Mouse (Mus musculus): Measurements from ENCODE around the gene Comp. TPM values are rescaled to one million over a fixed set of nuclear protein-coding genes. Genes with fewer than 3 reads are reported as not detected.
A peak's percentile ranks its signal among the peaks of the same experiment; 100 is the strongest.

Gene Comp
- polyA plus RNA-seq, 1 experiment from 2014 or later: 0.77 TPM

DNA sequence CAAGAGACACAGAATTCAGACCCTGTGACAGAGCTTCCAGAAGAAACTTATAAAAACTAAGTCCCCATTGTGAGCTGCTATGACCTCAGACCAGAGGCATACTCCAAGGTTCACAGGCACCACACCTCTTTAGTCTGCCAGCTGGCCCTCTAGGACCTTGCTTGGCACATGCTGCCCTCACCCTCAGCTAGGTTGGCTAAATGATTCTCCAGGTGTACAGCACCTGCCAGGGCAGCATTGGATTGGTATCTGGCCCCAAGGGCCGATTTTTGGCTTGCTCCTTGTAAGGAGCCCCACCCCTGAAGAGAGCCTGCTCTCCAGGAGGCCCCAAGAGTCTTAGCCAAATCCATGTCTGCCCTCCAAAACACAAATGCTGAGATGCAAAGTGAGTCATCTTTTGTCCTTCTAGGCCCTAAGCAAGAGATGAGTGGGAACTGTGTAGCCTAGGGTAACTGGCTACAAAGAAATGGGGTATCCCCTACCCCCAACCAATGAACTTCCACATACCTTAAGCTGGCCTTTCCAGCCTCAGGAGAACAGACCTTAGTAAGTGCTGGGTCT is 25.4 kb upstream of the Comp start:
- Histone ChIP-seq H3K9me3 (ENCODE audit: control insufficient read depth, low read length) (no peaks in the 10 kb centered on the region), H3K27me3 (replicated peaks; ENCODE audit: control insufficient read depth, insufficient read depth, low read length) (no peaks in the 10 kb centered on the region), H3K4me3 (ENCODE audit: low read depth, low read length) (no peak overlapping the region), H3K36me3 (ENCODE audit: control insufficient read depth, insufficient read depth, low read length) (peaks cover 45% of the 10 kb centered on the region), H3K4me1 (replicated peaks; ENCODE audit: control insufficient read depth, insufficient read depth, low read length) (peaks cover 24% of the 10 kb centered on the region), H3K9ac (ENCODE audit: low read length) (no peak overlapping the region), H3K27ac (ENCODE audit: low read depth) (no peak overlapping the region), H3K4me2 (ENCODE audit: low read length) (no peak overlapping the region)
- DNase-seq (ENCODE audit: low spot score) (no peak), ATAC-seq (replicated peaks; ENCODE audit: low FRiP score, low TSS enrichment, low read depth) (no peak)
- 92% methylated on average over 1 of the region's 1 CpGs for WGBS

DNA sequence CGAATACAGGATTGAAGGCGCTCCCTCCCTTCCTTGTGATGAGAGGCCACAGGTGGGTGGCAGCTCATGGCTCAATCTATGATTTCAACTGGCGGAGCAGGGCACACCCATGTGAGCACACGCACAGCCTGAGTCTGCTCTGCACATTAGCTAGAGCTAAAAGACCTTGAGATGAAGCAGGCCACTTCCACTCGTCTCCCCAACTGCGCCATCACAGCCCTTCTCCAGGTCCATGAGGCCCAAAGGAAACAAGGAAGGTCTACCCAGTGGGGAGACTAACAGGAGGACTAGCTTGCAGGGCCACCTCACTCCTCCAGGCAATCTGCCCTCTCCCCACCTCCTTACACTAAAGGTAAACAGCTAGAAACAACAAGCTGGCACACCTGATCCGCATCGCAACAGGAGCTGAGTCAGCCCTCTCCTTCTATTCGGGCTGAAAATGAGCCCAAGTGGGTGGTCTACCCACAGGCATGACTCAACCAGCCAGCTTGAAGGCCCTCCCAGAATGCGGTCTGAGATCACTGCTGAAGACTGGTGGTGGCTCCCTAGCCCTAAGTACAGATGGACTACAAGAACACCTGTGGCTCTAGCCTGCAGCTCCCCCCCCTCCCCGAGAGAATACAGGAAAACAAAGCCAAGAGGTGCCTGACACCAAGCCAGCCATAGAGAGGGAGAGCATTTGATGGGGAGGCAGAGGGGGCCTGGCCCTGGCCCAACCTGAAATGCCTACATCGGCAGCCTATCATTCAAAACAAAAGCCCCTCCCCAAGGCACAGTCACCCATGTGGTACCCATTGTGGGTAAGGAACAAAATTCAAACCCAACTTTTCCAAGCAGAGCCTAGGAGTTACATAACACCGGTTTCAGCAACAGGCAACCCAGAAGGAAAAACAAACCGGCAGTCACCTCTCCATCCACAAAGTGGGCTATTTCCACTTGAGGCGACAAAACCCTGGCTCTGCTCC is 22.0 kb upstream of the Comp start:
- H3K4me3 ChIP-seq (ENCODE audit: low read depth, low read length): peak overlapping the region; percentile 99
- H3K9me3 ChIP-seq (ENCODE audit: control insufficient read depth, low read length): no peaks in the 10 kb centered on the region
- no peak for DNase-seq (ENCODE audit: low spot score)
- 42% methylated on average over 15 of the region's 15 CpGs for WGBS
- H3K4me1 ChIP-seq (replicated peaks; ENCODE audit: control insufficient read depth, insufficient read depth, low read length): peaks cover 31% of the 10 kb centered on the region
- H3K4me2 ChIP-seq (ENCODE audit: low read length): peak overlapping the region; percentile 100
- ATAC-seq (replicated peaks; ENCODE audit: low FRiP score, low TSS enrichment, low read depth): no peak
- no peaks in the 10 kb centered on the region for H3K27me3 ChIP-seq (replicated peaks; ENCODE audit: control insufficient read depth, insufficient read depth, low read length)
- no peak overlapping the region for H3K27ac ChIP-seq (ENCODE audit: low read depth)
- peak overlapping the region; percentile 96 for H3K9ac ChIP-seq (ENCODE audit: low read length)
- peaks cover 33% of the 10 kb centered on the region for H3K36me3 ChIP-seq (ENCODE audit: control insufficient read depth, insufficient read depth, low read length)

- 20% methylated on average over 3 of the region's 3 CpGs for WGBS
- H3K36me3 ChIP-seq (ENCODE audit: control insufficient read depth, insufficient read depth, low read length): peaks cover 28% of the 10 kb centered on the region
- ATAC-seq (replicated peaks; ENCODE audit: low FRiP score, low TSS enrichment, low read depth) (no peak), DNase-seq (ENCODE audit: low spot score) (no peak)
- peak overlapping the region; percentile 99 for H3K4me3 ChIP-seq (ENCODE audit: low read depth, low read length)
- H3K4me1 ChIP-seq (replicated peaks; ENCODE audit: control insufficient read depth, insufficient read depth, low read length): peaks cover 31% of the 10 kb centered on the region
- no peak overlapping the region for H3K27ac ChIP-seq (ENCODE audit: low read depth)
- peak overlapping the region; percentile 100 for H3K4me2 ChIP-seq (ENCODE audit: low read length)
- no peaks in the 10 kb centered on the region for H3K27me3 ChIP-seq (replicated peaks; ENCODE audit: control insufficient read depth, insufficient read depth, low read length)
- peak overlapping the region; percentile 96 for H3K9ac ChIP-seq (ENCODE audit: low read length)
- H3K9me3 ChIP-seq (ENCODE audit: control insufficient read depth, low read length): no peaks in the 10 kb centered on the region
These were observed 21.4 kb upstream of the Comp start for GRCm38 (mm10) chr8:70352000-70352384.

- H3K4me3 ChIP-seq (ENCODE audit: low read depth, low read length): peak overlapping the region; percentile 99
- DNase-seq (ENCODE audit: low spot score): no peak
- H3K27me3 ChIP-seq (replicated peaks; ENCODE audit: control insufficient read depth, insufficient read depth, low read length): no peaks in the 10 kb centered on the region
- H3K4me1 ChIP-seq (replicated peaks; ENCODE audit: control insufficient read depth, insufficient read depth, low read length): peaks cover 31% of the 10 kb centered on the region
- no peaks in the 10 kb centered on the region for H3K9me3 ChIP-seq (ENCODE audit: control insufficient read depth, low read length)
- under 1% methylated on average over 46 of the region's 64 CpGs for WGBS
- peak overlapping the region; percentile 100 for H3K4me2 ChIP-seq (ENCODE audit: low read length)
- peaks cover 26% of the 10 kb centered on the region for H3K36me3 ChIP-seq (ENCODE audit: control insufficient read depth, insufficient read depth, low read length)
- H3K9ac ChIP-seq (ENCODE audit: low read length): peak overlapping the region; percentile 96
- peak overlapping the region; percentile 86 for H3K27ac ChIP-seq (ENCODE audit: low read depth)
- ATAC-seq (replicated peaks; ENCODE audit: low FRiP score, low TSS enrichment, low read depth): peak; percentile 63
These were observed 20.7 kb upstream of the Comp start for GRCm38 (mm10) chr8:70352657-70353151.

DNA sequence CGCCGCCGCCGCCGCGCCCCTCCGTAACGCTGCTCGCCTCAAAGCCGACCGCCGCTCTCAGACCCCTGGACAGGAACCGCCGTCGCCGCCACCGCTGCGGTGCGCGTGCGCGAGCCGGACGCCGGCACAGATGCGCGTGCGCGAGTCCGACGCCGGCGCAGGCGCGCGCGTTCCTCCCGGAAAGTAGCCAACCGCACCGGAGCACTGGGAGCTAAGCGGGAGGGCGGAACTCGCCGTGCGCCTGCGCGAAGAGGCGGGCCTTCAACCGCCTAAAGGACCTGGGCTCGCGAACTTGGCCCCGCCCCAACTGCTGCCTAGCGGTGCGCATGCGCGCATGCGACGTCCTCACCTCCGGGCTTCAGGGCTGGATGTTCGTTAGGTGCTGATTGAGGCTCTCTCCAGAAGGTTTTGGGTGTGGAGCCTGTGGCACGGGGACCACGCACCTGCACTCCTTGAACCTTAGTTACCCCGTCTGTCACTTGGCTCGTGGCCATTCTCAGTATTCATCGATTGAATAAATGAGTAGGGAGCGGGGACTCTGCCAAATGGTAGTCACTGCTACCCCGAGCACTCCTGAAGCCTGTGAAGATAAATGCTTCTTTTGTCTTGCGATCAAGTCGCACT is 20.1 kb upstream of the Comp start, which contains the start of gene Upf1:
Gene Upf1 (minus strand): TSS at position 85 of the 624 bp plus-strand sequence.
- H3K4me2 ChIP-seq (ENCODE audit: low read length): peak within 1 kb of the TSS; percentile 100
- no peaks in the 10 kb centered on the region for H3K27me3 ChIP-seq (replicated peaks; ENCODE audit: control insufficient read depth, insufficient read depth, low read length)
- peak within 1 kb of the TSS; percentile 86 for H3K27ac ChIP-seq (ENCODE audit: low read depth)
- peaks cover 20% of the 10 kb centered on the region for H3K36me3 ChIP-seq (ENCODE audit: control insufficient read depth, insufficient read depth, low read length)
- H3K4me3 ChIP-seq (ENCODE audit: low read depth, low read length): peak within 1 kb of the TSS; percentile 99
- ATAC-seq (replicated peaks; ENCODE audit: low FRiP score, low TSS enrichment, low read depth) (peak; percentile 89), DNase-seq (ENCODE audit: low spot score) (peak; percentile 98)
- H3K9ac ChIP-seq (ENCODE audit: low read length): peak within 1 kb of the TSS; percentile 96
- H3K4me1 ChIP-seq (replicated peaks; ENCODE audit: control insufficient read depth, insufficient read depth, low read length): peaks cover 31% of the 10 kb centered on the region
- under 1% methylated on average over 51 of the region's 69 CpGs for WGBS
- no peaks in the 10 kb centered on the region for H3K9me3 ChIP-seq (ENCODE audit: control insufficient read depth, low read length)

GRCm38 (mm10) chr8:70354004-70354403 is 19.4 kb upstream of the Comp start:
- H3K9me3 ChIP-seq (ENCODE audit: control insufficient read depth, low read length): no peaks in the 10 kb centered on the region
- peak overlapping the region; percentile 99; the same call in 1 of the 2 replicates for H3K4me3 ChIP-seq (ENCODE audit: low read depth, low read length)
- peak overlapping the region; percentile 82 for H3K4me2 ChIP-seq (ENCODE audit: low read length)
- ATAC-seq (replicated peaks; ENCODE audit: low FRiP score, low TSS enrichment, low read depth) (no peak), DNase-seq (ENCODE audit: low spot score) (no peak)
- peaks cover 28% of the 10 kb centered on the region for H3K4me1 ChIP-seq (replicated peaks; ENCODE audit: control insufficient read depth, insufficient read depth, low read length)
- peak overlapping the region; percentile 53 for H3K9ac ChIP-seq (ENCODE audit: low read length)
- peaks cover 14% of the 10 kb centered on the region for H3K36me3 ChIP-seq (ENCODE audit: control insufficient read depth, insufficient read depth, low read length)
- no peaks in the 10 kb centered on the region for H3K27me3 ChIP-seq (replicated peaks; ENCODE audit: control insufficient read depth, insufficient read depth, low read length)
- WGBS: 58% methylated on average over 4 of the region's 4 CpGs
- H3K27ac ChIP-seq (ENCODE audit: low read depth): peak overlapping the region; percentile 59; the same call in 1 of the 2 replicates

GRCm38 (mm10) chr8:70356111-70356510 is 17.2 kb upstream of the Comp start:
- no peak overlapping the region for H3K27ac ChIP-seq (ENCODE audit: low read depth)
- no peak overlapping the region for H3K4me3 ChIP-seq (ENCODE audit: low read depth, low read length)
- no peak overlapping the region for H3K9ac ChIP-seq (ENCODE audit: low read length)
- 85% methylated on average over 1 of the region's 1 CpGs for WGBS
- H3K36me3 ChIP-seq (ENCODE audit: control insufficient read depth, insufficient read depth, low read length): no peaks in the 10 kb centered on the region
- no peaks in the 10 kb centered on the region for H3K27me3 ChIP-seq (replicated peaks; ENCODE audit: control insufficient read depth, insufficient read depth, low read length)
- peaks cover 19% of the 10 kb centered on the region for H3K4me1 ChIP-seq (replicated peaks; ENCODE audit: control insufficient read depth, insufficient read depth, low read length)
- DNase-seq (ENCODE audit: low spot score) (no peak), ATAC-seq (replicated peaks; ENCODE audit: low FRiP score, low TSS enrichment, low read depth) (no peak)
- no peak overlapping the region for H3K4me2 ChIP-seq (ENCODE audit: low read length)
- no peaks in the 10 kb centered on the region for H3K9me3 ChIP-seq (ENCODE audit: control insufficient read depth, low read length)

DNA sequence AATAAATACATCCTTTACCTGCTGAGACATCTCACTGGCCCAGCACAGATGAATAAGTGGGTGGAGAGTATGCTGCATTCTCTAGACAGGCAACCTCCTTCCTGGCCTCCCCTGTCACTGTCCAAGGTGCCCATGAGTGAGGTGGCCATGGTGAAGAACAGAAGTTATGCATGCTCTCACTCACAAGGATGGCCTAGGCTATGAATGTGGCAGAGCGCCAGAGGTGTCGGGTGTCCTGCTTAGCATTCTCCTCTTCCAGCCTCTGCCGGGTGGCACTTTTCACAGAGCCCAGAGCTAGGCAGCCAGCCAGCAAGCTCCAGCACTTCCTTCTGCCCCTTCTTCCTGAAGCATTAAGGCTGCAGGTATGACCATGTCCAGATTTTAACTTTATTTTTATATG is 13.9 kb upstream of the Comp start:
- H3K27ac ChIP-seq (ENCODE audit: low read depth): no peak overlapping the region
- ATAC-seq (replicated peaks; ENCODE audit: low FRiP score, low TSS enrichment, low read depth) (no peak), DNase-seq (ENCODE audit: low spot score) (no peak)
- H3K4me1 ChIP-seq (replicated peaks; ENCODE audit: control insufficient read depth, insufficient read depth, low read length): no peaks in the 10 kb centered on the region
- H3K27me3 ChIP-seq (replicated peaks; ENCODE audit: control insufficient read depth, insufficient read depth, low read length): no peaks in the 10 kb centered on the region
- H3K9me3 ChIP-seq (ENCODE audit: control insufficient read depth, low read length): no peaks in the 10 kb centered on the region
- no peak overlapping the region for H3K4me3 ChIP-seq (ENCODE audit: low read depth, low read length)
- no peak overlapping the region for H3K9ac ChIP-seq (ENCODE audit: low read length)
- H3K36me3 ChIP-seq (ENCODE audit: control insufficient read depth, insufficient read depth, low read length): no peaks in the 10 kb centered on the region
- H3K4me2 ChIP-seq (ENCODE audit: low read length): no peak overlapping the region
- WGBS: 31% methylated on average over 3 of the region's 3 CpGs
